Mouse (Mus musculus): Measurements from ENCODE around the gene Sptssb. TPM values are rescaled to one million over a fixed set of nuclear protein-coding genes. Genes with fewer than 3 reads are reported as not detected.

Gene Sptssb
- polyA plus RNA-seq, 1 experiment from 2014 or later: 3.3 TPM

DNA sequence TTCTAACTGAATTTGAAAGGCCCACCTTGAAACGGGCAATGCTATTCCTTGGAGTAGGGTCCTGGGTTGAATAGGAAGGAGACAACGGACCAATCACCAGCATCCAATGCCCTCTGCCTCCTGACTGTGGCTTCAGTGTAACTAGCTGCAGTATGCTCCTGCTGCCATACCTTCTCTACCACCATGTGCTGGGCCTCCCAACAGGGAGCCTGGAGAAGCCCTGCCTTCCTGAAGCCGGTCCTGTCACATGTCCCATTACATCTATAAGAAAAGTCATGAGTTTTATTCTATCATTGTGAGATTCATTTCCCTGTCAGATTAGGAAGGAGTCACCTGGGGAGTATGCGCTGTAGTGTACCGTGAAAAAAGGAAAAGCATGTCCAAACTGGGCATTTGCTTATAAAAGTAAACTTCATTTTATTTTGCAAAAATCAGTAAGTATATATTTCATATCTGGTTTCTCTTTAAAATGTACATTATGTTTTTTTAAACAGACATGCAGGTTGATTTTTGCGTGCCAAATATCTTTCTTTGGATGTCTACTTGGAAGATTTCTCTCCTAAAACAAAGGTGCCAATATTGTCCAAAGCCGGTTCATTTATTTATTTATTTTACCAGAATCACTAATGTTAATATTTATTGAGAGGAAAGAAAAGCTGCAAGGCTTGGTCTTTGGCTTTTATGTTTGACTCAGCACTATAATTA lies 40.4 kb downstream of the Sptssb start:
- H3K9ac ChIP-seq (ENCODE audit: low read depth, low read length): no peak overlapping the region
- no peak for DNase-seq (ENCODE audit: low spot score)
- H3K4me1 ChIP-seq (ENCODE audit: control insufficient read depth, insufficient read depth, low read length): no peaks in the 10 kb centered on the region
- H3K27me3 ChIP-seq (replicated peaks; ENCODE audit: control insufficient read depth, insufficient read depth, low read length): no peaks in the 10 kb centered on the region
- no peak overlapping the region for H3K4me2 ChIP-seq (ENCODE audit: low read depth, low read length)
- H3K9me3 ChIP-seq (ENCODE audit: control insufficient read depth, low read length): no peaks in the 10 kb centered on the region
- no peak for ATAC-seq (ENCODE audit: low read depth)
- H3K27ac ChIP-seq (replicated peaks; ENCODE audit: low read depth, low read length): no peak overlapping the region
- 81% methylated on average over 7 of the region's 7 CpGs for WGBS
- no peaks in the 10 kb centered on the region for H3K36me3 ChIP-seq (ENCODE audit: control insufficient read depth, insufficient read depth, low read length)
- H3K4me3 ChIP-seq (ENCODE audit: low read depth, low read length): no peak overlapping the region

DNA sequence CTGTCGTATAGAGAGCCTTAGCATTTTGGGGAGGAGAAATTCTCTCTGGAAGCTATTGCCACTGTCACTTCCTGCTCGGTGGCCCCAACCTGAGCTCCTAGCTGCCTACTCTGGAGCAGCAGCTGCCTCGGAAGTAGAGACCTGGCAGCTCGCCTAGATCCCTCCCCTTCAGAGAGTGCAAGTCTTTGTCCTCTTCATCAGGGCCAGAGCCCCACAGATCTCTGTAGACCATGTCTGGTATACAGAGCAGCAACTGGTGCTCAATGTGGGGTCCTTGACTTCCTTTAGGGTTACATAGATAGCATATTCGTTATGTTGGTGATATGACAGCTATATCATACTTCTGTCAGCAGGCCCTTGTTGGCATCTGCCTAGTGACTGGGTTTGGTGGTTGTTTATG lies 41.3 kb downstream of the Sptssb start:
- WGBS: 71% methylated on average over 5 of the region's 5 CpGs
- ATAC-seq (ENCODE audit: low read depth): no peak
- DNase-seq (ENCODE audit: low spot score): peak; percentile 19
- Histone ChIP-seq H3K36me3 (ENCODE audit: control insufficient read depth, insufficient read depth, low read length) (no peaks in the 10 kb centered on the region), H3K9me3 (ENCODE audit: control insufficient read depth, low read length) (no peaks in the 10 kb centered on the region), H3K4me1 (ENCODE audit: control insufficient read depth, insufficient read depth, low read length) (no peaks in the 10 kb centered on the region), H3K4me2 (ENCODE audit: low read depth, low read length) (no peak overlapping the region), H3K4me3 (ENCODE audit: low read depth, low read length) (no peak overlapping the region), H3K9ac (ENCODE audit: low read depth, low read length) (no peak overlapping the region), H3K27ac (replicated peaks; ENCODE audit: low read depth, low read length) (no peak overlapping the region), H3K27me3 (replicated peaks; ENCODE audit: control insufficient read depth, insufficient read depth, low read length) (no peaks in the 10 kb centered on the region)

DNA sequence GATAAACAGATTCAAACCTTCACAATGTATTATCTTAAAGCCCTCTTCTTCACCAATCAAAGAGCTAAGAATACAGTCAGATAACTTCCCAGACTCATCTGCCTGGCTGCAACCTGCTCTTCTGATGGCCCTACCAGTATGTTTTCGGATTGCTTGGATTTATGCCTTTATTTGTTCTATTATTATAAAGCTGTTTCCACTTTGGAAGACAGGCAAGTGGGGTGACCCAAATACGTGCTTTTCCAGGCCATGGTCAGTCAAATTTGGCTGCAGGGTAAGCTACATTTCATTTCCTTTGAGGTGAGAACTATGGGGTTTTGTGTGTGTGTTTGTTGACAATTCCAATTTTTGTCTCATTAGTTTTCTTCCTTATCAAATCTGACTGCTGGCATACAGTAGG lies 43.2 kb downstream of the Sptssb start:
- H3K27me3 ChIP-seq (replicated peaks; ENCODE audit: control insufficient read depth, insufficient read depth, low read length): no peaks in the 10 kb centered on the region
- ATAC-seq (ENCODE audit: low read depth) (no peak), DNase-seq (ENCODE audit: low spot score) (no peak)
- no peaks in the 10 kb centered on the region for H3K36me3 ChIP-seq (ENCODE audit: control insufficient read depth, insufficient read depth, low read length)
- no peaks in the 10 kb centered on the region for H3K4me1 ChIP-seq (ENCODE audit: control insufficient read depth, insufficient read depth, low read length)
- H3K4me2 ChIP-seq (ENCODE audit: low read depth, low read length): no peak overlapping the region
- 70% methylated on average over 2 of the region's 2 CpGs for WGBS
- H3K9ac ChIP-seq (ENCODE audit: low read depth, low read length): no peak overlapping the region
- no peak overlapping the region for H3K27ac ChIP-seq (replicated peaks; ENCODE audit: low read depth, low read length)
- H3K4me3 ChIP-seq (ENCODE audit: low read depth, low read length): no peak overlapping the region
- no peaks in the 10 kb centered on the region for H3K9me3 ChIP-seq (ENCODE audit: control insufficient read depth, low read length)

DNA sequence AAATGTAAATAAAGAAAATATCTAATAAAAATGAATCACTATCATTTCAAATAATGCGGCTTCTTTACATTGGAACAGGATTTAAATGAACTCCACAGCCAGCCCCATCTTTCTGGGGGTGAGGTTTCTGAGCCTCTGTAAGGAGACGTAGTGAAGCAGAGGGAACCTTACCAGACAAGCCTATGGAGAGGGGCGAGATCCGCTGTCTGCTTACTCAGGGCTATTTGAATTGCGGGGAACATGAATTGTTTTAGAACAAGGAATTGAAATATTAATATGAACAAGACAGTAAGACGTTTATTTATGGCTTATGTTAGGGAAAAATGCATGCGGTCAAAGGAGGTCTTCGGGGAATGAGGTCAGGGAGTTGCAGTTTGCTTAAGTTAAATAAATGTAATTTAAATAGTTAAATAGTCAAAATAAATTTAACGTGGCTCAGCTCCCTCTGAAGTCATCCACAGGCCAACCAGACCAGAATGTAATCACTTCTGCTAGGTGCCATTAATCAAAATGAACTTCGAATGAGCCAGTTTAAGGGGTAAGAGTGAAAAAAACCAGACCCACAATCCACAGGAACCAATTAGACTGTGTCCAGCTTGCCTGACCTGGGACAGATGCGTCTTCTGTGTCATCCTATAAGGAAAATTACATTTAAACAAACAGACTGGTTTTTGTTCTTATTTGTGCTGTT lies 46.6 kb downstream of the Sptssb start:
- H3K27me3 ChIP-seq (replicated peaks; ENCODE audit: control insufficient read depth, insufficient read depth, low read length): no peaks in the 10 kb centered on the region
- no peak overlapping the region for H3K9ac ChIP-seq (ENCODE audit: low read depth, low read length)
- DNase-seq (ENCODE audit: low spot score): no peak
- H3K4me1 ChIP-seq (ENCODE audit: control insufficient read depth, insufficient read depth, low read length): no peaks in the 10 kb centered on the region
- no peak overlapping the region for H3K4me2 ChIP-seq (ENCODE audit: low read depth, low read length)
- no peaks in the 10 kb centered on the region for H3K9me3 ChIP-seq (ENCODE audit: control insufficient read depth, low read length)
- no peaks in the 10 kb centered on the region for H3K36me3 ChIP-seq (ENCODE audit: control insufficient read depth, insufficient read depth, low read length)
- no peak overlapping the region for H3K4me3 ChIP-seq (ENCODE audit: low read depth, low read length)
- no peak for ATAC-seq (ENCODE audit: low read depth)
- H3K27ac ChIP-seq (replicated peaks; ENCODE audit: low read depth, low read length): no peak overlapping the region
- WGBS: 65% methylated on average over 11 of the region's 11 CpGs

DNA sequence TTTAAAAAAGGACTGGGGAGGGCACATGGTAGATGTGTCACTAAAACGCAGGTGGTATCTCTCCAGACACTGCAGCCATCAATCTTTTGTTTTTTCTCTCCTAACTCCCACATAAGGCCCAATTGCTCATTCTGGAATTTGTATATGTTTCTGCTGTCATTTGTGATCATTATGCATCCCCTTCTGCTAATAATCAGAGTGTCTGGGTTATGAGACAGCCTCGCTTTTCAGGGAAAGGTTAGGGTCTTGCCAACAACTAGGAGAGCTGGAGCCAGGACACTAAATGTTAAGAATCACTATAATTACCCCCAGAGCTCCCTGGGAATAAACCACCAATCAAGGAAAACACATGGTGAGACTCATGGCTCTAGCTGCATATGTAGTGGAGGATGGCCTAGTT lies 47.3 kb downstream of the Sptssb start:
- no peak for DNase-seq (ENCODE audit: low spot score)

DNA sequence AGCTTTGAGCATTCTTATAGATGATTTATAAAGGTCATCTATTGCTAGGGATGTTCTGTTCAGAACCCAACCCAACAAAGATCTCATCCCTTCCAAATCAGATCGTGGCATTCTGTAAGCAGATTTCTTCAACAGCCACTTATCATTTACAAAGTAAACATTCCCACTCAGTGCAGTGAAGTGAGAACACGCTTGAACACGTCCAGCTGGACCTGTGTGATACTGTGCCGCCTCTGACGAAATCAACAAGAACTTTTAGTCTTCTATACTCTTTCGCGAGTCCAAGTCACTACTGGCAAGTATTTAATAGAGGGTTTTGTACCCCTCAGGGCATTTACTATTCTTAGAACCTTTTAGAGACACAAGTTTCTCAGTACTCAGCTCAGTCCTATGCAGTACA lies 51.3 kb downstream of the Sptssb start:
- no peaks in the 10 kb centered on the region for H3K27me3 ChIP-seq (replicated peaks; ENCODE audit: control insufficient read depth, insufficient read depth, low read length)
- no peak for ATAC-seq (ENCODE audit: low read depth)
- no peak for DNase-seq (ENCODE audit: low spot score)
- H3K27ac ChIP-seq (replicated peaks; ENCODE audit: low read depth, low read length): no peak overlapping the region
- no peak overlapping the region for H3K9ac ChIP-seq (ENCODE audit: low read depth, low read length)
- H3K9me3 ChIP-seq (ENCODE audit: control insufficient read depth, low read length): no peaks in the 10 kb centered on the region
- no peaks in the 10 kb centered on the region for H3K36me3 ChIP-seq (ENCODE audit: control insufficient read depth, insufficient read depth, low read length)
- WGBS: 69% methylated on average over 7 of the region's 7 CpGs
- H3K4me1 ChIP-seq (ENCODE audit: control insufficient read depth, insufficient read depth, low read length): no peaks in the 10 kb centered on the region
- no peak overlapping the region for H3K4me2 ChIP-seq (ENCODE audit: low read depth, low read length)
- no peak overlapping the region for H3K4me3 ChIP-seq (ENCODE audit: low read depth, low read length)

More for the DNA sequence above, 47.3 kb downstream of the Sptssb start:
- Histone ChIP-seq H3K9ac (ENCODE audit: low read depth, low read length) (no peak overlapping the region), H3K9me3 (ENCODE audit: control insufficient read depth, low read length) (no peaks in the 10 kb centered on the region), H3K4me1 (ENCODE audit: control insufficient read depth, insufficient read depth, low read length) (no peaks in the 10 kb centered on the region), H3K27me3 (replicated peaks; ENCODE audit: control insufficient read depth, insufficient read depth, low read length) (no peaks in the 10 kb centered on the region), H3K36me3 (ENCODE audit: control insufficient read depth, insufficient read depth, low read length) (no peaks in the 10 kb centered on the region), H3K4me3 (ENCODE audit: low read depth, low read length) (no peak overlapping the region), H3K4me2 (ENCODE audit: low read depth, low read length) (no peak overlapping the region), H3K27ac (replicated peaks; ENCODE audit: low read depth, low read length) (no peak overlapping the region)
- ATAC-seq (ENCODE audit: low read depth): no peak
- WGBS: 53% methylated on average over 2 of the region's 2 CpGs

DNA sequence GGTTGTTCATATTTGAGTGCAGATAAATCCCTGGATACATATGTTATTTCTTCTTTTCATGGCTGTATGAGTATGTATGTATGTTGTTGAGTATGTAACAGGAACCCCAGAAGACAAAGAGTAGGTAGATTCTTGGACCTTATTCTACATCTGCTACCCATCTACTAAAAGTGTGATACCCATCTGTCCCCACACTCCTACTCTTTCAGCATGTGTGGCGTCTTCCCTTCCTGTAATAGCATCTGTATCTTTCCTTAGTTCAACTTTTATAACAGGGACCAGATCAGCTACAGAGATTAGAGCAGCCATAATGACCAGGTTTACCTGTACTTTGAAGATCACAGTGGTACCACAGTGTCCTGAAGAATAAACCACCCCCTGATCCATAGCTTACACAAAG lies 56.6 kb downstream of the Sptssb start:
- WGBS: 79% methylated on average over 1 of the region's 1 CpGs
- Histone ChIP-seq H3K4me1 (ENCODE audit: control insufficient read depth, insufficient read depth, low read length) (no peaks in the 10 kb centered on the region), H3K9ac (ENCODE audit: low read depth, low read length) (no peak overlapping the region), H3K4me3 (ENCODE audit: low read depth, low read length) (no peak overlapping the region), H3K27me3 (replicated peaks; ENCODE audit: control insufficient read depth, insufficient read depth, low read length) (no peaks in the 10 kb centered on the region), H3K27ac (replicated peaks; ENCODE audit: low read depth, low read length) (no peak overlapping the region), H3K36me3 (ENCODE audit: control insufficient read depth, insufficient read depth, low read length) (no peaks in the 10 kb centered on the region), H3K4me2 (ENCODE audit: low read depth, low read length) (no peak overlapping the region), H3K9me3 (ENCODE audit: control insufficient read depth, low read length) (no peaks in the 10 kb centered on the region)
- DNase-seq (ENCODE audit: low spot score) (no peak), ATAC-seq (ENCODE audit: low read depth) (no peak)

DNA sequence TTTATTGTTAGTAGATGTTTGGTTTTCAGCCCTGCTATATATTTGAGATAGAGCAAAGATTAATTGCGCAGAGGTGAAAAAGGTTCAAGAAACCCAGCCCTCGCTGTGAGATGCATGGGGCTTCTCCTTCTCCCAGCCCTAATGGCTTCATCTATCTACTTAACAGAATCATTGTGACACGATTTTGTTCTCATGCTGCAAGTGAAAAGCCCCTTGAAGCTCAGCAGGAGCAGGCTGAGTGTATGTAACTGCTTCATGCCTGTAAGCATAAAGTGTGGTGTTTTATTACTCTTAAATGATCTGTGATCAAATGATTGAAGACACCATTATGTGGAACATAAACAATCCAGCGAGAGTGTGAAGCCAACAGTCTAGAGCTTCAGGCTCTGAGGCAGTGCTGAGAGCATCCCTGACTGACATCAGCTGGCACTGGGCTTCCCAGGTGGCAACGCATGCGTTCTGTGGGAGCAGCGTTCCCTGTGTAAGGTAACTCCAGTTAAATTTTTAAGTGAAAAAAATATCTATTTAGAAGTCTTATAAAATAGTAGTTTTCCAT lies 58.8 kb downstream of the Sptssb start:
- ATAC-seq (ENCODE audit: low read depth) (no peak), DNase-seq (ENCODE audit: low spot score) (no peak)
- no peaks in the 10 kb centered on the region for H3K27me3 ChIP-seq (replicated peaks; ENCODE audit: control insufficient read depth, insufficient read depth, low read length)
- no peaks in the 10 kb centered on the region for H3K9me3 ChIP-seq (ENCODE audit: control insufficient read depth, low read length)
- no peak overlapping the region for H3K27ac ChIP-seq (replicated peaks; ENCODE audit: low read depth, low read length)
- H3K4me2 ChIP-seq (ENCODE audit: low read depth, low read length): no peak overlapping the region
- no peaks in the 10 kb centered on the region for H3K36me3 ChIP-seq (ENCODE audit: control insufficient read depth, insufficient read depth, low read length)
- H3K9ac ChIP-seq (ENCODE audit: low read depth, low read length): no peak overlapping the region
- 64% methylated on average over 7 of the region's 7 CpGs for WGBS
- H3K4me1 ChIP-seq (ENCODE audit: control insufficient read depth, insufficient read depth, low read length): no peaks in the 10 kb centered on the region
- H3K4me3 ChIP-seq (ENCODE audit: low read depth, low read length): no peak overlapping the region

DNA sequence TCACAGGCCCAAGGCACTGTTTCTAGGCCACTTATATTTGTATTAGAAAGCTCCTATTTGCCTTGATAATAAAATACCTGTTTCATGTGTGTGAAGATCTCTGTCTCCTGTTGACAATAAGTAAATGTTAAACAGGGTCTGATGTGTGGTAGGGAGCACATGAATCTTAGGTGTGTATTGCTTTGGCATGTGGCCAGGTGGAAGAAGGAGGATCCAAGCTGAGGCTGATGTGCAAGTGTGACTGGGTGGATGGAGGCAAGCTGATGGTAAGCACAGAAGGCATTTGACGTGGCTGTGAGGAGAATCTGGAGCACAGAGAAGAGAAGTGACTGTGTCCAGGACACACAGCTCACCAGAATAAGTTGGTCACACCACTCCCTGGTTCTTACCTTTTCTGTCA lies 60.6 kb downstream of the Sptssb start:
- DNase-seq (ENCODE audit: low spot score): no peak
- no peak overlapping the region for H3K4me3 ChIP-seq (ENCODE audit: low read depth, low read length)
- no peaks in the 10 kb centered on the region for H3K4me1 ChIP-seq (ENCODE audit: control insufficient read depth, insufficient read depth, low read length)
- 84% methylated on average over 1 of the region's 1 CpGs for WGBS
- H3K36me3 ChIP-seq (ENCODE audit: control insufficient read depth, insufficient read depth, low read length): no peaks in the 10 kb centered on the region
- no peak overlapping the region for H3K27ac ChIP-seq (replicated peaks; ENCODE audit: low read depth, low read length)
- H3K4me2 ChIP-seq (ENCODE audit: low read depth, low read length): no peak overlapping the region
- no peaks in the 10 kb centered on the region for H3K27me3 ChIP-seq (replicated peaks; ENCODE audit: control insufficient read depth, insufficient read depth, low read length)
- H3K9ac ChIP-seq (ENCODE audit: low read depth, low read length): no peak overlapping the region
- ATAC-seq (ENCODE audit: low read depth): no peak
- H3K9me3 ChIP-seq (ENCODE audit: control insufficient read depth, low read length): no peaks in the 10 kb centered on the region

Measured in embryonic facial prominence, embryonic 14.5 days (tissue).